Mouse (Mus musculus) testis, adult 2 months (tissue): Measurements from ENCODE around the gene Gnb1l. TPM values are rescaled to one million over a fixed set of nuclear protein-coding genes. Genes with fewer than 3 reads are reported as not detected.

Experiments
- H3K27ac ChIP-seq: fragments of 200-500 bp; 2 replicates; pipeline ENCODE4 v1.5.1; 2012; ENCODE audit warnings: low read depth, low read length; ENCODE audit not compliant: control insufficient read depth, insufficient read depth
- H3K27me3 ChIP-seq: fragments of 200-500 bp; 2 replicates; pipeline ENCODE4 v1.6.1; 2012; ENCODE audit warnings: mild to moderate bottlenecking, low read length, moderate library complexity; ENCODE audit not compliant: control insufficient read depth, insufficient read depth
- H3K36me3 ChIP-seq: fragments of 200-500 bp; 2 replicates; pipeline ENCODE4 v1.6.1; 2012; ENCODE audit warnings: mild to moderate bottlenecking, low read length; ENCODE audit not compliant: control insufficient read depth, insufficient read depth
- H3K4me1 ChIP-seq: fragments of 200-500 bp; 2 replicates; pipeline ENCODE4 v1.6.1; 2012; ENCODE audit warnings: low read length; ENCODE audit not compliant: control insufficient read depth, insufficient read depth
- H3K4me3 ChIP-seq: fragments of 200-500 bp; 2 replicates; pipeline ENCODE4 v1.5.1; 2012; ENCODE audit warnings: low read depth, mild to moderate bottlenecking, low read length, moderate library complexity, mixed read lengths; ENCODE audit not compliant: control insufficient read depth
- CTCF ChIP-seq: fragments of 200-500 bp; IDR thresholded peaks from 2 replicates; pipeline ENCODE4 v1.5.1; 2012; ENCODE audit warnings: low read depth, mild to moderate bottlenecking, inconsistent platforms, low read length, moderate library complexity; ENCODE audit not compliant: control insufficient read depth, insufficient read depth, insufficient replicate concordance
- POLR2A ChIP-seq: fragments of 200-500 bp; IDR thresholded peaks from 2 replicates; pipeline ENCODE4 v1.6.1; 2012; ENCODE audit warnings: low read depth, mild to moderate bottlenecking, inconsistent platforms, low read length, moderate library complexity; ENCODE audit not compliant: control insufficient read depth
- polyA plus RNA-seq: library from polyadenylated mRNA; depleted of rRNA; stranded (reverse); fragments of >200 nt; gene quantifications from 2 replicates; pipeline ENCODE4 v1.2.3, GENCODE M21; 2012; rRNA removed

The Gnb1l gene
- 71.6 and 75.5 TPM in 2 replicates for polyA plus RNA-seq

DNA sequence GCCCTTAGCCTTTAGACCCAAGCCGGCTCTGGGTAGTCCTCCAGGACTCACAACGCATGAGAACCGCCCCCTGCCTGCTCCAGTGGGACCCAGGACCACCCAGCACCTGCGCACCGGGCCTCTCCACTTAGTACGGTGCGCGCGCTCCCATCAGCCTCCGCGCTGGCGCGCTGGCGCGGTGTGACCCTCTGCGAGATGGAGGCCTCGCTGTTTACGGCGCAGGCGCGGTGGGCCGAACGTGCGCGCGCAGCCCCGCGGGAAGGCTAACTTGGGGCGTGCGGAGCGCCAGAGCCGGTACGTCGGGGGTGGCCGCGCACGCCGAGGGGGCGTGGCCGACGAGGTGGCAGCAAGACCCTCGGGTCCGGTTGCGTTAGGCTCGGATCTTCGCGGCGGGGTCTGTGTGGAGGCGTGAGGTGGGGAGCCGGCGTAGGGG is at the start of gene Gnb1l, which contains the start of gene Rtl10:
Gene Gnb1l, plus strand, starts transcription at position 156 of the 433 bp plus-strand sequence.
Gene Rtl10, plus strand, starts transcription at position 344 of the 433 bp plus-strand sequence.
- H3K4me3 ChIP-seq: peak within 1 kb of the TSS; percentile 91
- TF ChIP-seq POLR2A (peak; percentile 83), CTCF (no peak)
- H3K4me1 ChIP-seq: peaks cover 8% of the 10 kb centered on the region
- H3K27me3 ChIP-seq: no peaks in the 10 kb centered on the region
- no peaks in the 10 kb centered on the region for H3K36me3 ChIP-seq
- H3K27ac ChIP-seq: peak within 1 kb of the TSS; percentile 84

DNA sequence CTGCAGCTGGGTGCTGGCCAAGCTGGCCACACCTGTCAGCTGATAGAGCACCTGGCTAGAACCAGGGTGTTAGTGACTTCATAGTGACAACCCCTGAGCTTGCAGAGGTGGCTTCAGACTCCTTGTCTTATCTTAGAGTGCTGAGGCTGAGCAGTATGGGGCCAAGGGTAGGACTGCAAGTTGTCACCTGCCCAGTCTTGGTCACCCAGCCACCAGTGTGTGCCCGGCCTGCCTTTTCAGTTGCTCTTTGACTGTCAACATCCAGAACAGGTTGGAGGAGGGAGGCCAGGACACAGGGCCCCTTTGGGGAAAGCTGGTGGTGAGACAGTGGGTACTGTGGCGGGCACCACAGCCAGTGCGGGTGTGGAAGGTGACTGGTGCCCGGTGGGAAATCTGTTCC is 49.5 kb upstream of the Gnb1l start:
- Histone ChIP-seq H3K36me3 (no peaks in the 10 kb centered on the region), H3K4me1 (peaks cover 2% of the 10 kb centered on the region; the same call in 1 of the 2 replicates), H3K27me3 (no peaks in the 10 kb centered on the region), H3K27ac (no peak overlapping the region), H3K4me3 (no peak overlapping the region)
- TF ChIP-seq POLR2A (no peak), CTCF (no peak)

DNA sequence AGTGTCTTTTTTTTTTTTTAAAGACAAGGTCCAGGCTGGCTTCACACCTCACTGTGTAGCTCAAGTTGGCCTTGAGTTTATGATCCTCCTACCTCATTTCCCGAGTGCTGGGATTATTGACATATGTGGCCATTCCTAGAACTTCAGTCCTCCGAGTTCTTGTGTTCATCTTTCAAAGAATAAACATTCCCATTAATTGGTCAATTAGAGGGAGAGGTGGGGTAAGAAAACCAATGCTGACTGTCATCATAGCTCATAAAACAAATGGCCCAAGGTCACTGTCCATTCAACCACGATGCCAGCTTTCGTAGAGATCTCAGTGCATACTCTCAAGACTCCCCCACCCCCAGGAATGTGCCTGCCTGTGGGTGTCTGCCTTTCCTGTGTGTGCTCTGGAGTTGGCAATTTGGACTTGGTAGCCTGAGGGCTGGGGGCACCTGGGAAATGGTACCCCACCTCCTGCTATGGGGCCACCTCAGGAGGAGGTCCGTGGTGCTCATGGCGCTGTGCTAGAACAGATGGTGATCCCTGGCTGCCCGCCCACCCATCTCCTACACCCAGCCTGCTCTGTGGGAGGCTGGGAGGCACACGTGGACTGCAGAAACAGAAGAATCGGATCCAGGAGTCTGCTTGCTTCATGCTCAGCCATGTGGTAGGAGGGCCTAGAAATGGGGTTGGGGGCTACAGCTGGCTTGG is 46.9 kb upstream of the Gnb1l start:
- no peak overlapping the region for H3K4me3 ChIP-seq
- peaks cover 2% of the 10 kb centered on the region; the same call in 1 of the 2 replicates for H3K4me1 ChIP-seq
- no peak overlapping the region for H3K27ac ChIP-seq
- no peak for TF ChIP-seq CTCF
- H3K36me3 ChIP-seq: no peaks in the 10 kb centered on the region
- H3K27me3 ChIP-seq: no peaks in the 10 kb centered on the region

DNA sequence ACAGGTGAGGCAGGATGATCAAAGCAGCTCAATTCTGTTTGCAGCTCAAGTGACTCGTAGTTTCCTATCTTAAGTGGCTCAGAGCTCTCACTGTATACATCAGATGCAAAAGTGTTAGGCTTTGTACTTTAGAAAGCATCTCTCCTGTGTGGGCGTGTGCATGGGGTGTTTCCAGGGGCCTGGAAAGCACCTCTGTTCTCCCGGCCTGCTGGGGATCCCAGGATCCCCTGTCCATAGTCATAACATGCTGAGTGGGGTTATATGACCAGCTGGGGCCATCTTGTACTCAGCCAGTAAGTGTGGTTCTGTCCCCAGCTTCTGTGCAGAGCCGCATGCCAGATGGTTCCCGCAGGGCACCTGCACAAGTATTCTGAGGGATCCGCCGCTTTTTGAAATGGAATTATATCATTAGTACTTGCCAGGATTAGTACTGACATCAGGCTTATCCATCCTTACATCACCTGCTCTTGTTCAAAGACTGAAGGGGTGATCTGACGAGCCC is 46.1 kb upstream of the Gnb1l start:
- Histone ChIP-seq H3K4me1 (peaks cover under 1% of the 10 kb centered on the region; the same call in 1 of the 2 replicates), H3K27me3 (no peaks in the 10 kb centered on the region), H3K4me3 (no peak overlapping the region), H3K27ac (no peak overlapping the region), H3K36me3 (no peaks in the 10 kb centered on the region)
- TF ChIP-seq CTCF: no peak
- TF ChIP-seq POLR2A: no peak

DNA sequence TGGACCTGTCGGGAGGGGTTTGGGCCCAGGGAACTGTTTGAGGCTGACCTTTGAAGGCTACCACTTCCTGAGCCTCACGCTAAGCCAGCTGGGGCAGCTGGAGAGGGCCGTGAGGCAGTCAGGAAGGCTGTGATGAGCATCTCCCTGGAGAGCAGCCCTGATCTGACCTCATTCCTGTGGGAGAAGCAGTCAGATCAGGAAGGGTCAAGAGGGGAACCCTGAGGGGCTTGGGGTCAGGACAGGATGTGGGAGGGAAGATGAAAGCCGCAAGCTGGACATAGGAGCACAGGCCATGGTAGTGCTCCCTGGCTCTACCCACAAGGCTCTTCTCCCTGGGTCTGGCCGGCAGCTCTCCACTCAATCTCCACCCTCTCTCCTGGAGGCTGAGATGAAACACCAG is 44.7 kb upstream of the Gnb1l start:
- H3K27ac ChIP-seq: no peak overlapping the region
- TF ChIP-seq CTCF (no peak), POLR2A (no peak)
- H3K36me3 ChIP-seq: no peaks in the 10 kb centered on the region
- H3K4me3 ChIP-seq: no peak overlapping the region
- no peaks in the 10 kb centered on the region for H3K4me1 ChIP-seq
- no peaks in the 10 kb centered on the region for H3K27me3 ChIP-seq

DNA sequence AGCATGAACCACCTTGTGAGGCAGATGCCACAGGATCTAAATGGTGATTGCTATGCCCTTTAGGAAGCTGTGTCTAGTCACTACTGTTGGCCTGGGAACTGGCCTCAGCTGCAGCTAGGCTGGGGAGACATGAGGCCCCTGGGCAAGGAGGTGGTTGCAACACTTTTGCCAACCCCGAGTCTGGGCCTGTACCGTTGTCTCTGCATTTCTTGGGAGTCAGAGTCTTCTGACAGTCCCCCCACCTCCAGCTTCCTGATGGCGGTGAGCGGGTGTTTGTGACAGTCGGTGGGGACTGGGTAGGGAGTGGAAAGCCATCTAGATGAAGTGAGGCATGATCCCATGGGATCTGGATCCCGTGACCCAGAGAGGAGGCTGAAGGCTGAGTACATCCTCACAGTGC is 43.1 kb upstream of the Gnb1l start:
- no peak overlapping the region for H3K4me3 ChIP-seq
- TF ChIP-seq CTCF (no peak), POLR2A (no peak)
- no peak overlapping the region for H3K27ac ChIP-seq
- no peaks in the 10 kb centered on the region for H3K36me3 ChIP-seq
- H3K27me3 ChIP-seq: no peaks in the 10 kb centered on the region
- no peaks in the 10 kb centered on the region for H3K4me1 ChIP-seq

DNA sequence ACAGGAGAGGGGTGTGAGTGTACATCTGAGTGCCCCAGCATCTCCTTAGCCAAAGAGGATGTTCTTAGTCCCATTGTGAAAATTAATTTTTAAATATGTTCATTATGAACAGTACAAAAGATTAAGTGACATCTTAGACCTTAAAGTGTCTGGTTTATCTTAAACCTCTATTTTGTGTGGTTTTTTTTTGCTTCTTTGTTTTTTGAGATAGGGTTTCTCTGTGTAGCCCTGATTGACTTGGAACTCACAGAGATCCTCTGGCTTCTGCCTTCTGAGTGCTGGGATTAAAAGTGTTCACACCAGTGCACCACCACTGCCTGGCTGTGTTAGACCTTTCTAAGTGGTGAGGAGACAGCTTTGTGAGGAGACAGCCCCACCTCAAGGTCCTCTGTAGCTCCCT is 39.9 kb upstream of the Gnb1l start:
- TF ChIP-seq POLR2A: no peak
- no peak for TF ChIP-seq CTCF
- no peaks in the 10 kb centered on the region for H3K27me3 ChIP-seq
- H3K4me1 ChIP-seq: no peaks in the 10 kb centered on the region
- no peak overlapping the region for H3K4me3 ChIP-seq
- H3K27ac ChIP-seq: no peak overlapping the region
- H3K36me3 ChIP-seq: no peaks in the 10 kb centered on the region
